Mouse (Mus musculus): Measurements from ENCODE around the gene Lrrfip1. TPM values are rescaled to one million over a fixed set of nuclear protein-coding genes. Genes with fewer than 3 reads are reported as not detected.
A peak's percentile ranks its signal among the peaks of the same experiment; 100 is the strongest.

The Lrrfip1 gene
- polyA plus RNA-seq, 1 experiment from 2014 or later: 156 TPM

GRCm38 (mm10) chr1:91112606-91113005 is 114.1 kb downstream of the Lrrfip1 start:
- Histone ChIP-seq H3K4me2 (ENCODE audit: low read depth, low read length) (no peak overlapping the region), H3K9ac (ENCODE audit: low read length) (no peak overlapping the region), H3K4me1 (ENCODE audit: control insufficient read depth, insufficient read depth, low read length) (peaks cover 31% of the 10 kb centered on the region), H3K9me3 (replicated peaks; ENCODE audit: control insufficient read depth, low read length) (no peaks in the 10 kb centered on the region), H3K4me3 (ENCODE audit: low read length) (no peak overlapping the region), H3K36me3 (ENCODE audit: control insufficient read depth, insufficient read depth) (peaks cover 60% of the 10 kb centered on the region), H3K27me3 (ENCODE audit: control insufficient read depth, insufficient read depth, low read length) (no peaks in the 10 kb centered on the region), H3K27ac (ENCODE audit: low read length) (no peak overlapping the region)
- ATAC-seq (replicated peaks; ENCODE audit: extremely low read depth, insufficient read depth, low FRiP score): no peak
- WGBS: 90% methylated on average over 4 of the region's 4 CpGs

- no peak overlapping the region for H3K27ac ChIP-seq (ENCODE audit: low read length)
- H3K9me3 ChIP-seq (replicated peaks; ENCODE audit: control insufficient read depth, low read length): no peaks in the 10 kb centered on the region
- no peak for ATAC-seq (replicated peaks; ENCODE audit: extremely low read depth, insufficient read depth, low FRiP score)
- 85% methylated on average over 11 of the region's 11 CpGs for WGBS
- H3K9ac ChIP-seq (ENCODE audit: low read length): no peak overlapping the region
- no peak overlapping the region for H3K4me3 ChIP-seq (ENCODE audit: low read length)
- H3K36me3 ChIP-seq (ENCODE audit: control insufficient read depth, insufficient read depth): peaks cover 63% of the 10 kb centered on the region
- no peak overlapping the region for H3K4me2 ChIP-seq (ENCODE audit: low read depth, low read length)
- H3K4me1 ChIP-seq (ENCODE audit: control insufficient read depth, insufficient read depth, low read length): no peaks in the 10 kb centered on the region
- no peaks in the 10 kb centered on the region for H3K27me3 ChIP-seq (ENCODE audit: control insufficient read depth, insufficient read depth, low read length)
These were observed 123.6 kb downstream of the Lrrfip1 start for GRCm38 (mm10) chr1:91122121-91122520.

- no peak overlapping the region for H3K9ac ChIP-seq (ENCODE audit: low read length)
- peaks cover 68% of the 10 kb centered on the region for H3K36me3 ChIP-seq (ENCODE audit: control insufficient read depth, insufficient read depth)
- H3K27me3 ChIP-seq (ENCODE audit: control insufficient read depth, insufficient read depth, low read length): no peaks in the 10 kb centered on the region
- H3K4me3 ChIP-seq (ENCODE audit: low read length): no peak overlapping the region
- no peaks in the 10 kb centered on the region for H3K9me3 ChIP-seq (replicated peaks; ENCODE audit: control insufficient read depth, low read length)
- no peaks in the 10 kb centered on the region for H3K4me1 ChIP-seq (ENCODE audit: control insufficient read depth, insufficient read depth, low read length)
- ATAC-seq (replicated peaks; ENCODE audit: extremely low read depth, insufficient read depth, low FRiP score): no peak
- H3K27ac ChIP-seq (ENCODE audit: low read length): no peak overlapping the region
- WGBS: 88% methylated on average over 5 of the region's 5 CpGs
- H3K4me2 ChIP-seq (ENCODE audit: low read depth, low read length): no peak overlapping the region
These were observed 124.5 kb downstream of the Lrrfip1 start for GRCm38 (mm10) chr1:91123004-91123403.

- Histone ChIP-seq H3K4me2 (ENCODE audit: low read depth, low read length) (no peak overlapping the region), H3K27me3 (ENCODE audit: control insufficient read depth, insufficient read depth, low read length) (no peaks in the 10 kb centered on the region), H3K36me3 (ENCODE audit: control insufficient read depth, insufficient read depth) (peaks cover 73% of the 10 kb centered on the region), H3K4me3 (ENCODE audit: low read length) (no peak overlapping the region), H3K9ac (ENCODE audit: low read length) (no peak overlapping the region), H3K4me1 (ENCODE audit: control insufficient read depth, insufficient read depth, low read length) (no peaks in the 10 kb centered on the region), H3K9me3 (replicated peaks; ENCODE audit: control insufficient read depth, low read length) (peaks cover 4% of the 10 kb centered on the region; the same call in 1 of the 2 replicates), H3K27ac (ENCODE audit: low read length) (no peak overlapping the region)
- ATAC-seq (replicated peaks; ENCODE audit: extremely low read depth, insufficient read depth, low FRiP score): no peak
- WGBS: 78% methylated on average over 3 of the region's 3 CpGs
These were observed 124.9 kb downstream of the Lrrfip1 start for GRCm38 (mm10) chr1:91123466-91123865.

GRCm38 (mm10) chr1:91128849-91129248 is 130.3 kb downstream of the Lrrfip1 start:
- Histone ChIP-seq H3K9ac (ENCODE audit: low read length) (no peak overlapping the region), H3K4me2 (ENCODE audit: low read depth, low read length) (no peak overlapping the region), H3K4me3 (ENCODE audit: low read length) (no peak overlapping the region), H3K36me3 (ENCODE audit: control insufficient read depth, insufficient read depth) (peaks cover 49% of the 10 kb centered on the region), H3K9me3 (replicated peaks; ENCODE audit: control insufficient read depth, low read length) (peaks cover 6% of the 10 kb centered on the region; the same call in 1 of the 2 replicates), H3K27me3 (ENCODE audit: control insufficient read depth, insufficient read depth, low read length) (no peaks in the 10 kb centered on the region), H3K27ac (ENCODE audit: low read length) (no peak overlapping the region), H3K4me1 (ENCODE audit: control insufficient read depth, insufficient read depth, low read length) (no peaks in the 10 kb centered on the region)
- 86% methylated on average over 4 of the region's 4 CpGs for WGBS
- ATAC-seq (replicated peaks; ENCODE audit: extremely low read depth, insufficient read depth, low FRiP score): no peak

GRCm38 (mm10) chr1:91137036-91137435 is 138.5 kb downstream of the Lrrfip1 start:
- H3K4me1 ChIP-seq (ENCODE audit: control insufficient read depth, insufficient read depth, low read length): no peaks in the 10 kb centered on the region
- H3K27me3 ChIP-seq (ENCODE audit: control insufficient read depth, insufficient read depth, low read length): no peaks in the 10 kb centered on the region
- no peak overlapping the region for H3K9ac ChIP-seq (ENCODE audit: low read length)
- no peak overlapping the region for H3K4me3 ChIP-seq (ENCODE audit: low read length)
- H3K27ac ChIP-seq (ENCODE audit: low read length): no peak overlapping the region
- no peak overlapping the region for H3K4me2 ChIP-seq (ENCODE audit: low read depth, low read length)
- 68% methylated on average over 2 of the region's 2 CpGs for WGBS
- no peaks in the 10 kb centered on the region for H3K9me3 ChIP-seq (replicated peaks; ENCODE audit: control insufficient read depth, low read length)
- no peaks in the 10 kb centered on the region for H3K36me3 ChIP-seq (ENCODE audit: control insufficient read depth, insufficient read depth)
- ATAC-seq (replicated peaks; ENCODE audit: extremely low read depth, insufficient read depth, low FRiP score): no peak

- WGBS: 56% methylated on average over 20 of the region's 20 CpGs
- ATAC-seq (replicated peaks; ENCODE audit: extremely low read depth, insufficient read depth, low FRiP score): peak; percentile 60
These were observed 146.3 kb downstream of the Lrrfip1 start, which contains the start of gene Rbm44 for GRCm38 (mm10) chr1:91144813-91145212. Rbm44 (plus strand) TSS chr1:91145089.

GRCm38 (mm10) chr1:91151509-91151908 is 153.0 kb downstream of the Lrrfip1 start:
- Histone ChIP-seq H3K4me1 (ENCODE audit: control insufficient read depth, insufficient read depth, low read length) (no peaks in the 10 kb centered on the region), H3K4me3 (ENCODE audit: low read length) (no peak overlapping the region), H3K27me3 (ENCODE audit: control insufficient read depth, insufficient read depth, low read length) (no peaks in the 10 kb centered on the region), H3K9me3 (replicated peaks; ENCODE audit: control insufficient read depth, low read length) (no peaks in the 10 kb centered on the region), H3K36me3 (ENCODE audit: control insufficient read depth, insufficient read depth) (no peaks in the 10 kb centered on the region), H3K4me2 (ENCODE audit: low read depth, low read length) (no peak overlapping the region), H3K27ac (ENCODE audit: low read length) (no peak overlapping the region), H3K9ac (ENCODE audit: low read length) (no peak overlapping the region)
- WGBS: 58% methylated on average over 2 of the region's 2 CpGs
- ATAC-seq (replicated peaks; ENCODE audit: extremely low read depth, insufficient read depth, low FRiP score): no peak

More at GRCm38 (mm10) chr1:91144813-91145212, 146.3 kb downstream of the Lrrfip1 start, which contains the start of gene Rbm44:
- Histone ChIP-seq H3K27ac (ENCODE audit: low read length) (no peak within 1 kb of the TSS), H3K9ac (ENCODE audit: low read length) (no peak within 1 kb of the TSS), H3K36me3 (ENCODE audit: control insufficient read depth, insufficient read depth) (no peaks in the 10 kb centered on the region), H3K9me3 (replicated peaks; ENCODE audit: control insufficient read depth, low read length) (no peaks in the 10 kb centered on the region), H3K27me3 (ENCODE audit: control insufficient read depth, insufficient read depth, low read length) (no peaks in the 10 kb centered on the region), H3K4me2 (ENCODE audit: low read depth, low read length) (peak within 1 kb of the TSS; percentile 16), H3K4me3 (ENCODE audit: low read length) (peak within 1 kb of the TSS; percentile 32; the same call in 1 of the 2 replicates), H3K4me1 (ENCODE audit: control insufficient read depth, insufficient read depth, low read length) (no peaks in the 10 kb centered on the region)

GRCm38 (mm10) chr1:91166798-91167197 is 168.3 kb downstream of the Lrrfip1 start:
- no peak overlapping the region for H3K9ac ChIP-seq (ENCODE audit: low read length)
- H3K4me1 ChIP-seq (ENCODE audit: control insufficient read depth, insufficient read depth, low read length): no peaks in the 10 kb centered on the region
- no peak overlapping the region for H3K4me3 ChIP-seq (ENCODE audit: low read length)
- ATAC-seq (replicated peaks; ENCODE audit: extremely low read depth, insufficient read depth, low FRiP score): no peak
- no peaks in the 10 kb centered on the region for H3K9me3 ChIP-seq (replicated peaks; ENCODE audit: control insufficient read depth, low read length)
- no peaks in the 10 kb centered on the region for H3K27me3 ChIP-seq (ENCODE audit: control insufficient read depth, insufficient read depth, low read length)
- H3K36me3 ChIP-seq (ENCODE audit: control insufficient read depth, insufficient read depth): no peaks in the 10 kb centered on the region
- no peak overlapping the region for H3K4me2 ChIP-seq (ENCODE audit: low read depth, low read length)
- H3K27ac ChIP-seq (ENCODE audit: low read length): no peak overlapping the region
- WGBS: 78% methylated on average over 6 of the region's 6 CpGs
